Mouse (Mus musculus) yolk sac, embryonic 10.5 days (tissue): ENCODE measurements around the gene Supt4a.

Experiments used
- DNase-seq: peaks from one replicate; pipeline ENCODE4 v3.0.0-alpha.2; 2017; ENCODE audit warnings: low spot score

Gene Supt4a

GRCm38 (mm10) chr11:87768745-87769144 is 31.4 kb downstream of the Supt4a start:
- no peak for DNase-seq

GRCm38 (mm10) chr11:87770989-87771388 is 33.6 kb downstream of the Supt4a start:
- DNase-seq: no peak

DNA sequence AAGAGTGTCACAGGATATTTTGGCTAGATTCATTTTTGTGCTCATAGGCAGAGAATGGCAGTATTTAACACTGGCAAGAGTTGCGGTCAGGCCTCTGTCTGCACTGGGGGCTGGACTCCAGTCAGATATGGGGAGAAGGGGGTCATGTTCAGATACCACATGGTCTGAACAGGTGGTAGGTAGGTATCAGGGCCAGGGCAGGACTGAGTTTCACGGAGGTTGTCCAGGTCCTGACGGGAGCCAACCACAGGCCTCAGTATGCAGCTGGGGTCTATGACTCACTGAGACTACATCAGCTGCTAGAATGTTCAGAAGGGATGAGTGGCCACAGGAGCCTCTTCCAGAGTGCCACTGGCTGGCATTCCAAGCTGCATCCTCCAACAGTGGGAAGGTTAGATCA is 35.0 kb downstream of the Supt4a start:
- DNase-seq: no peak

DNA sequence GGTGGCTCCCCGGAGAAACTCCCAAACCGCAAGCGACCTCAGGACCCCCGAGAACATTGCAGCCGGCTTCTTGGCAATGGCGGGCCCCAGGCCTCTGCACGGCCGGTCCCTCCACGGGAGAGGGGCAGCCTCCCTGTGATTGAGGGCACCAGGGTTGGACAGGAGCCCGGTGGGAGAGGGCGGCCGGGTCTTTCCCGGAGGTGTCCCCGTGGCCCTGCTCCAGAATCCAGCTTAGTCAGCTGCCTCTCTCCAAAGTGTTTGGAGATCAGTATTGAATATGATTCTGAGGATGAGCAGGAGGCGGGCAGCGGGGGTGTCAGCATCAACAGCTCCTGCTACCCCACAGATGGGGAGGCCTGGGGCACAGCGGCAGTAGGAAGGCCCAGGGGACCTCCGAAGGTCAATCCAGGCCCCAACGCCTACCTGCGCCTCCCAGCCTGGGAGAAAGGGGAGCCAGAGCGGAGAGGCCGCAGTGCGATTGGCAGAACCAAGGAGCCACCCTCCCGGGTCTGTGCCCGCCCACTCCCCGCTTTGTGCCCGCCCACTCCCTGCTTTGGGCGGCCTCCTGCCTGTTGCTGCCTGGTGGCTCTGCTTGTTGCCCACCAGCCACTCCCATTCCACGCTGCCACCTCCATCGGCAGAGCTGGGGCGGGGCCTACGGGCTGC is 40.9 kb downstream of the Supt4a start:
- DNase-seq: peak; percentile 76

DNA sequence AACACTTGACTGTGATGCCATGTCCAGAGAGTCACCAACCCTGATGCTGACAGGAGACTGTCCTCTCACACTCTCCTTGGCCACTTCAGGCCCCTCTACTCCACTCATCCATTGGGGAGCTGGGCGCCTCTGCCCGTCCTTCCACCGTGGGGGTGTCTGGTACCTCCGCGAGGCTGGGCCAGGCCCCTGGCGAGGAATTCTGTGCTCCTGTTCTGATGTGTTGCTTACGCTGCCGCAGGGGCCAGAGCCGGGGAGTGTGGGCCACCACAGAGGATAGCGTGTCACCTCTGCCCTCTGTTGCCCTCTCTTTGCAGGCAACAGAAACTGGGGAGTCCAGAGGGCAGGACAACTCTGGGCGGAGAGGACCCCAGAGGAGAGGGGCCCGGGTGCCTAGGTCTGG is 41.6 kb downstream of the Supt4a start:
- no peak for DNase-seq

- DNase-seq: no peak
Observed at GRCm38 (mm10) chr11:87779392-87779791, 42.0 kb downstream of the Supt4a start.

DNA sequence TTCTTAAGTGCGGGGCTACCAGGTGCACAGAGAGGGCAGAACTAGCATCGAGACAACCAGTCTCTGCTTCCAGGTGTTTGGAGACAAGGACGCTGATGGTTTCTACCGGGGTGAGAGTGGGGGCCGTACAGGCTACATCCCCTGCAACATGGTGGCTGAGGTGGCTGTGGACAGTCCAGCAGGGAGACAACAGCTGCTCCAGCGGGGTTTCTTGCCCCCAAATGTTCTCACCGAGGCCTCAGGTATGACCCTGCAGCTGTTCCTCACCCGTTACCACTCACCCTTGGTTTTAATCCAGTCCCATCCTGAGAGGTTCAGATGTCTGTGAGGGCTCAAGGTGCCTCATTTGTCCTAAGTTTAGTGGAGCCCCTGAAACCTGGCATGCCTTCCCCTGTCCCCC is 42.8 kb downstream of the Supt4a start:
- no peak for DNase-seq

DNA sequence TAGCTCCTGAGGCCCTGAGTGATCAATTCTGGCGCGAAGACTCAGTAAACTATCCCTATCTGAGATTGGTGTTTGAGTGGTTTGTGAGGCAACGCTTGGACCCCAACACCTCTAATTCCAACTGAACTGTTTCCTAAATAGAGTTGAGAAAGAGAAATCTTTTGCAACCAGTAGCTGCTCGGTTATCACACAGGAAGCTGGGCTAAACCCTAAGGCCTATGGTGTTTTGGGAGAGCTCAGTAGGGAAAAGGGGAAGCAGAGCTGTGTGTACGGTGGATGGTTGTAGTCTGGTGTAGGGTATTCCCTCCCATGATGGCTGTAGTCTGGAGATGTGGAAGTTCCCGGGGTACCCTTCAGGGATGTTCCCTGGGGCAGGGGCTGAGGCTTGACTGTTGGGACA is 52.7 kb downstream of the Supt4a start:
- no peak for DNase-seq
